Mouse (Mus musculus): Measurements from ENCODE around the gene Dlx5. TPM values are rescaled to one million over a fixed set of nuclear protein-coding genes. Genes with fewer than 3 reads are reported as not detected.

Dlx5 gene
- polyA plus RNA-seq, 1 experiment: 0.71 TPM

DNA sequence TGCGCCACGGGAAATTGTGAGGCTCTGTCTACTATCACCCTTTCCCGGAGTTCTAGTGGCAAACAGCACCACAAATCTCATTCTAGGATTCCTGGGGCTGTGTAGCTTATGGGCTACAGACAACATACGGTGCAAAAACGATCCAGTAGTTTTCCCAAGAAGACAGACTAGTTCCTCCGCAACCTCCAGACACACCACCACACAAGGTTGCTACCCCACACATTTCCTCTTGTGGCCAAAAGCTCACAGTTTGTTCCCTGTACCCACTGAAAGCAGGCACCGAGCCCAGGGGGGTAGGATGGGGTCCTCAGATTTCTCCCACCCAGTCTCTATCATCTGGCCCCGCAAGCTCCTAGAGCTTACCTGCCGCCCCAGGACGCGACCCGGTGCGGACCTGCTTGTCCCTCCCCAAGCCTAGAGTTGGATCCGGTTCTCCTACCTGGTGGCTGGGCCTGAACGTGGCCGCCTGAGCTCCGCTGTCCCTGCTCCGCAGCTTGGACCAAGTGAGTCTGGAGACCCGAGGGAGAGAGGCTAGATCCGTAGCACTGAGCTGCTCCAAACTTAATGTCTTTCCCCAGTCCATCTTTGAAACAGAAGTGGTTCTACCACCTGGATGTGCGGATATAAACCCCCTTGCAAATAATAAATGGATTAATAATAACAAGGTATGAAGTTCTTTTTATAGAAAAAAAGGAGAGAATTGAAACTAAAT is 20.6 kb downstream of the Dlx5 start:
- H3K27me3 ChIP-seq (ENCODE audit: control insufficient read depth, insufficient read depth, low read length): peaks cover 20% of the 10 kb centered on the region
- no peak overlapping the region for H3K27ac ChIP-seq (ENCODE audit: control insufficient read depth, insufficient read depth, low read length)
- no peak overlapping the region for H3K4me3 ChIP-seq (ENCODE audit: control insufficient read depth, insufficient read depth, low read length)
- 6% methylated on average over 21 of the region's 21 CpGs for WGBS
- DNase-seq: no peak
- H3K4me1 ChIP-seq (replicated peaks; ENCODE audit: control insufficient read depth, insufficient read depth, low read length): no peaks in the 10 kb centered on the region
- no peak for TF ChIP-seq CTCF (IDR thresholded peaks at IDR 0.05; ENCODE audit: borderline replicate concordance, control insufficient read depth, extremely low read depth, insufficient read depth, low read length, poor library complexity)
- no peaks in the 10 kb centered on the region for H3K36me3 ChIP-seq (ENCODE audit: control insufficient read depth, insufficient read depth, low read length)

- no peak for DNase-seq
- TF ChIP-seq POLR2A (IDR thresholded peaks at IDR 0.05; ENCODE audit: control insufficient read depth, extremely low read depth, insufficient read depth, low read length, poor library complexity) (no peak), CTCF (IDR thresholded peaks at IDR 0.05; ENCODE audit: borderline replicate concordance, control insufficient read depth, extremely low read depth, insufficient read depth, low read length, poor library complexity) (no peak)
- Histone ChIP-seq H3K4me1 (replicated peaks; ENCODE audit: control insufficient read depth, insufficient read depth, low read length) (no peaks in the 10 kb centered on the region), H3K27me3 (ENCODE audit: control insufficient read depth, insufficient read depth, low read length) (peaks cover 21% of the 10 kb centered on the region), H3K36me3 (ENCODE audit: control insufficient read depth, insufficient read depth, low read length) (no peaks in the 10 kb centered on the region), H3K27ac (ENCODE audit: control insufficient read depth, insufficient read depth, low read length) (no peak overlapping the region), H3K4me3 (ENCODE audit: control insufficient read depth, insufficient read depth, low read length) (no peak overlapping the region)
- WGBS: 1% methylated on average over 33 of the region's 33 CpGs
These were observed 21.3 kb downstream of the Dlx5 start for GRCm38 (mm10) chr6:6860411-6861085.

DNA sequence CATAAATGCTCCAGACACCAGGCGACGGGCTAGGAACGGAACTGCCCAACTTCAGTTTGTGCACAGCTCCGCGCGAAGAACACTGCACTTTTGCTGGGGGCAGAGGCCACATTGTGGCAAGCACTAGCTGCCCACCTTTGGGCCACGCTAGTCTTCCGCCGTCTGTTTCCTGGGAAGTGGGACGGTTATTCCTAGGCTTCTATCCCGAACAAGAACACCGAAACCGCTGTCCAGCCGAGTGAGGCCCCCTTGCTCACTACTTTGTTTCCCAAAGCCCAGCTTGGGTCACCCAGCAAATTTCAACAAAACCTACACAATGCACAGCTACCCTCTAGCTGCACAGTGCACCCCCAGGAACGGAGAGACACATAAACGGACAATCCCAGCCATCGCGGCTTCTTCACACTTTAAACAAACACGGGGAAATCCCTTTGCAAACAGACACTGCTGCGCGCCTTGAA is 21.9 kb downstream of the Dlx5 start:
- Histone ChIP-seq H3K27me3 (ENCODE audit: control insufficient read depth, insufficient read depth, low read length) (peaks cover 19% of the 10 kb centered on the region), H3K4me1 (replicated peaks; ENCODE audit: control insufficient read depth, insufficient read depth, low read length) (no peaks in the 10 kb centered on the region)
- 3% methylated on average over 21 of the region's 21 CpGs for WGBS

DNA sequence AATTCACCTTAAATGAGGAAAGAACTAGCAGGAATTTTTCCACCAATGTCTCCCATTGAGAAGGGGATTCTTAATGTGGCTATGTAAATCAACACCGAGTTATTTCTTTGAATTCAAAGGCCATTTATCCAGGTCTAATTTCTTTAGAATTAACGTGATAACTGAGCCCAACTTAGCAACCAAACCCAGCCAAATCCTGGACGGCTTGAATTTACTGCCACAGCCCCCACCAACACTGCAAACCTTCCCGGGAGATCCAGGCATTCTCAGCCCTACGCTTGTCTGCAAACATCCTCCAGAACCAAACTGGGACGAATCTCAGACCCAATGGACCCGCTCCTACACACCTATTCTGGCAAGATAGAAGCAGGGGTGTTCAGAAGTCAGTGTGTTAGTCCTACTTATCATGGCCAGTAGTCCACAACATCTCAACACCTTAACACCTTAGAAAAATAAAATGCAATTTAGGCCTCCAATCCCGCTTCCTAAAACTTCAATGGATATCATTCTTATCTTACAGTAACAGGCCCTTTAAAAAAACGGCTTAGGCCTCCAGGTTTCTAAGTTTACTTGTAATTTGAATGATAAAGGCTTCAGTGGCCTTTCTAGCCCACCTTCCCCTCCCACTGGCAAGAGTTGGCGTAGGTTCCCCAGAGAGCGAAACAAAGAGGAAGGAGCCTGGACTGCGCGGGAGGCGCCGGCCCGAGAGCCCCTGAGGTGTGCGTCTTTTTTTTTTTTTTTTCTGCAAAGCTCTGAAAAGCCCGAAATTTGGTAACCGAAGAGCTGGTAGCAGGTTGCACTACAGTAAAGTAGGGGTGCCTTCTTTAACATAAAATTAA is 22.6 kb downstream of the Dlx5 start:
- no peak overlapping the region for H3K27ac ChIP-seq (ENCODE audit: control insufficient read depth, insufficient read depth, low read length)
- peaks cover 19% of the 10 kb centered on the region for H3K27me3 ChIP-seq (ENCODE audit: control insufficient read depth, insufficient read depth, low read length)
- TF ChIP-seq POLR2A (IDR thresholded peaks at IDR 0.05; ENCODE audit: control insufficient read depth, extremely low read depth, insufficient read depth, low read length, poor library complexity): no peak
- no peak for TF ChIP-seq CTCF (IDR thresholded peaks at IDR 0.05; ENCODE audit: borderline replicate concordance, control insufficient read depth, extremely low read depth, insufficient read depth, low read length, poor library complexity)
- no peaks in the 10 kb centered on the region for H3K36me3 ChIP-seq (ENCODE audit: control insufficient read depth, insufficient read depth, low read length)
- no peak overlapping the region for H3K4me3 ChIP-seq (ENCODE audit: control insufficient read depth, insufficient read depth, low read length)
- WGBS: 9% methylated on average over 19 of the region's 19 CpGs
- no peak for DNase-seq
- no peaks in the 10 kb centered on the region for H3K4me1 ChIP-seq (replicated peaks; ENCODE audit: control insufficient read depth, insufficient read depth, low read length)

More for the DNA sequence above, 21.9 kb downstream of the Dlx5 start:
- TF ChIP-seq POLR2A (IDR thresholded peaks at IDR 0.05; ENCODE audit: control insufficient read depth, extremely low read depth, insufficient read depth, low read length, poor library complexity) (no peak), CTCF (IDR thresholded peaks at IDR 0.05; ENCODE audit: borderline replicate concordance, control insufficient read depth, extremely low read depth, insufficient read depth, low read length, poor library complexity) (no peak)
- no peak for DNase-seq
- no peak overlapping the region for H3K27ac ChIP-seq (ENCODE audit: control insufficient read depth, insufficient read depth, low read length)
- no peak overlapping the region for H3K4me3 ChIP-seq (ENCODE audit: control insufficient read depth, insufficient read depth, low read length)
- H3K36me3 ChIP-seq (ENCODE audit: control insufficient read depth, insufficient read depth, low read length): no peaks in the 10 kb centered on the region

GRCm38 (mm10) chr6:6858571-6858970 is 23.3 kb downstream of the Dlx5 start:
- DNase-seq: no peak
- TF ChIP-seq CTCF (IDR thresholded peaks at IDR 0.05; ENCODE audit: borderline replicate concordance, control insufficient read depth, extremely low read depth, insufficient read depth, low read length, poor library complexity) (no peak), POLR2A (IDR thresholded peaks at IDR 0.05; ENCODE audit: control insufficient read depth, extremely low read depth, insufficient read depth, low read length, poor library complexity) (no peak)
- peaks cover 17% of the 10 kb centered on the region for H3K27me3 ChIP-seq (ENCODE audit: control insufficient read depth, insufficient read depth, low read length)
- no peaks in the 10 kb centered on the region for H3K36me3 ChIP-seq (ENCODE audit: control insufficient read depth, insufficient read depth, low read length)
- H3K27ac ChIP-seq (ENCODE audit: control insufficient read depth, insufficient read depth, low read length): no peak overlapping the region
- H3K4me1 ChIP-seq (replicated peaks; ENCODE audit: control insufficient read depth, insufficient read depth, low read length): no peaks in the 10 kb centered on the region
- H3K4me3 ChIP-seq (ENCODE audit: control insufficient read depth, insufficient read depth, low read length): no peak overlapping the region
- WGBS: 6% methylated on average over 1 of the region's 1 CpGs

DNA sequence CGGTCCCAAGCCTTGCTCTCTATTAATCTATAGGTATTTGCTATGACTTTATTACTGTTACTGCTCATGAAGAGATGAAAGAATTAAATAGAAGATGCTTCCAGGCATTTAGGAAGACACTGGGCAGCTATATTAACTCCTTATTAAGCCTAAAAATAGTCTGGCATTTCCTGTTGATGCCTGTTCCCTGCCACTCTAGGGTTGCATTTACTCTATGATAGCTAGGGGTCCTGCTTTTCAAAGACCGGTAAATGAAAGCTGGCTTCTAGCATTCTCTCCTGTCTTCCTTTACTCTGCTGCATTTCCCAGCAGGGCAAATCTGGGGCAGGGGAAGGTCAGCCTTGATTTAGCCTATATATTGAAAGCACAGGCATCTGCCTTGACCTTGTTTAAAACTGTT is 24.1 kb downstream of the Dlx5 start:
- no peak for DNase-seq
- 18% methylated on average over 2 of the region's 2 CpGs for WGBS
- Histone ChIP-seq H3K27me3 (ENCODE audit: control insufficient read depth, insufficient read depth, low read length) (peaks cover 12% of the 10 kb centered on the region), H3K4me3 (ENCODE audit: control insufficient read depth, insufficient read depth, low read length) (no peak overlapping the region), H3K27ac (ENCODE audit: control insufficient read depth, insufficient read depth, low read length) (no peak overlapping the region), H3K36me3 (ENCODE audit: control insufficient read depth, insufficient read depth, low read length) (no peaks in the 10 kb centered on the region), H3K4me1 (replicated peaks; ENCODE audit: control insufficient read depth, insufficient read depth, low read length) (no peaks in the 10 kb centered on the region)
- no peak for TF ChIP-seq POLR2A (IDR thresholded peaks at IDR 0.05; ENCODE audit: control insufficient read depth, extremely low read depth, insufficient read depth, low read length, poor library complexity)
- no peak for TF ChIP-seq CTCF (IDR thresholded peaks at IDR 0.05; ENCODE audit: borderline replicate concordance, control insufficient read depth, extremely low read depth, insufficient read depth, low read length, poor library complexity)

Data from thymus, adult 2 months (tissue).